Mouse (Mus musculus) right cerebral cortex, postnatal 14 days (tissue): ENCODE measurements around the gene Foxn1.

Experiments used
- DNase-seq: peaks from one replicate; pipeline ENCODE4 v3.0.0; 2022

Foxn1 gene

GRCm38 (mm10) chr11:78355471-78356238 is 30.7 kb downstream of the Foxn1 start:
- DNase-seq, result peak; percentile 79

GRCm38 (mm10) chr11:78354905-78355304 is 31.5 kb downstream of the Foxn1 start:
- DNase-seq, result no peak

- DNase-seq, result no peak
Observed at GRCm38 (mm10) chr11:78353081-78353480, 33.3 kb downstream of the Foxn1 start.

- no peak for DNase-seq
Observed at GRCm38 (mm10) chr11:78349441-78350358, 36.7 kb downstream of the Foxn1 start.

GRCm38 (mm10) chr11:78348474-78348873 is 37.9 kb downstream of the Foxn1 start:
- DNase-seq, result no peak

GRCm38 (mm10) chr11:78347908-78348307 is 38.5 kb downstream of the Foxn1 start:
- DNase-seq, result no peak

- DNase-seq, result peak; percentile 75
Observed at GRCm38 (mm10) chr11:78347070-78347754, 39.1 kb downstream of the Foxn1 start.

GRCm38 (mm10) chr11:78346326-78347069 is 39.9 kb downstream of the Foxn1 start:
- no peak for DNase-seq

GRCm38 (mm10) chr11:78345801-78346200 is 40.6 kb downstream of the Foxn1 start:
- no peak for DNase-seq

- DNase-seq, result no peak
Observed at GRCm38 (mm10) chr11:78344890-78345715, 41.3 kb downstream of the Foxn1 start.

- no peak for DNase-seq
Observed at GRCm38 (mm10) chr11:78344328-78344889, 41.9 kb downstream of the Foxn1 start.

- peak; percentile 67 for DNase-seq
Observed at GRCm38 (mm10) chr11:78343381-78344327, 42.7 kb downstream of the Foxn1 start, which contains the start of gene Unc119. Unc119 (plus strand) TSS chr11:78343482.

GRCm38 (mm10) chr11:78341702-78342101 is 44.7 kb downstream of the Foxn1 start:
- no peak for DNase-seq

- DNase-seq, result no peak
Observed at GRCm38 (mm10) chr11:78337040-78337439, 49.3 kb downstream of the Foxn1 start.

- DNase-seq, result no peak
Observed at GRCm38 (mm10) chr11:78333992-78334391, 52.4 kb downstream of the Foxn1 start.

- DNase-seq, result no peak
Observed at GRCm38 (mm10) chr11:78332676-78333075, 53.7 kb downstream of the Foxn1 start.

GRCm38 (mm10) chr11:78328512-78329056 is 57.8 kb downstream of the Foxn1 start:
- DNase-seq, result no peak

- DNase-seq, result peak; percentile 95
Observed at GRCm38 (mm10) chr11:78327634-78328511, 58.5 kb downstream of the Foxn1 start, which contains the start of gene Pigs. Pigs (plus strand) TSS chr11:78328415.
